Mouse (Mus musculus) stomach, postnatal 0 days (tissue): ENCODE results near the gene Tfpi2. TPM values are rescaled to one million over a fixed set of nuclear protein-coding genes. Genes with fewer than 3 reads are reported as not detected.

ENCODE experiments used
- ATAC-seq: fragments of 200-750 bp; cut with Nextera tagmentation; 2 replicates; pipeline ENCODE4 v1.8.0; 2017; ENCODE audit not compliant: low FRiP score, low TSS enrichment
- DNase-seq: peaks from one replicate; pipeline ENCODE4 v3.0.0-alpha.2; 2016; ENCODE audit warnings: low spot score
- H3K27ac ChIP-seq: fragments of 300-500 bp; sonication (generic); replicated peaks from 2 replicates; pipeline ENCODE4 v1.5.1; 2014; ENCODE audit warnings: mild to moderate bottlenecking, control low read depth
- H3K27me3 ChIP-seq: fragments of 300-500 bp; sonication (generic); 2 replicates; pipeline ENCODE4 v1.6.1; 2014; ENCODE audit warnings: low read length; ENCODE audit not compliant: control insufficient read depth, insufficient read depth
- H3K36me3 ChIP-seq: fragments of 300-500 bp; sonication (generic); 2 replicates; pipeline ENCODE4 v1.6.1; 2014; ENCODE audit warnings: low read length, mixed read lengths; ENCODE audit not compliant: control insufficient read depth, insufficient read depth
- H3K4me1 ChIP-seq: fragments of 300-500 bp; sonication (generic); replicated peaks from 2 replicates; pipeline ENCODE4 v1.6.1; 2014; ENCODE audit warnings: antibody characterized with exemption; ENCODE audit not compliant: control insufficient read depth, insufficient read depth
- H3K4me2 ChIP-seq: fragments of 300-500 bp; sonication (generic); replicated peaks from 2 replicates; pipeline ENCODE4 v1.6.1; 2014; ENCODE audit warnings: low read depth, mild to moderate bottlenecking, control low read depth, moderate library complexity
- H3K4me3 ChIP-seq: fragments of 300-500 bp; sonication (generic); 2 replicates; pipeline ENCODE4 v1.5.1; 2014; ENCODE audit warnings: low read depth, low read length, control low read depth
- H3K9ac ChIP-seq: fragments of 300-500 bp; sonication (generic); 2 replicates; pipeline ENCODE4 v1.6.1; 2014; ENCODE audit warnings: mild to moderate bottlenecking, low read length, control low read depth, mixed read lengths
- H3K9me3 ChIP-seq: fragments of 300-500 bp; sonication (generic); 2 replicates; pipeline ENCODE4 v1.6.1; 2016; ENCODE audit warnings: low read length; ENCODE audit not compliant: control insufficient read depth
- CTCF ChIP-seq: IDR thresholded peaks from 2 replicates; pipeline ENCODE4 v1.5.1; 2016; ENCODE audit warnings: antibody characterized with exemption, low read depth, mild to moderate bottlenecking, moderate library complexity
- EP300 ChIP-seq: optimal IDR thresholded peaks from 2 replicates; pipeline ENCODE3; 2016; ENCODE audit warnings: antibody characterized with exemption
- WGBS: fragments of 180-500 bp; shearing (Covaris S2); extraction: QIAGEN DNeasy Blood & Tissue Kit; methylation state at CpG from one replicate; pipeline ENCODE4 v1.1.7; 2014; 5-methylcytosine and 5-hydroxymethylcytosine counted together
- polyA plus RNA-seq: library from polyadenylated mRNA; unstranded; fragments of >200 nt; fragmentation: Nextera tagmentation; extraction: Ambion mirVana; gene quantifications from 2 replicates; pipeline ENCODE4 v1.2.1, GENCODE M21; 2015

Tfpi2 gene
- polyA plus RNA-seq, 1 experiment from 2014 or later: 2.0 TPM

DNA sequence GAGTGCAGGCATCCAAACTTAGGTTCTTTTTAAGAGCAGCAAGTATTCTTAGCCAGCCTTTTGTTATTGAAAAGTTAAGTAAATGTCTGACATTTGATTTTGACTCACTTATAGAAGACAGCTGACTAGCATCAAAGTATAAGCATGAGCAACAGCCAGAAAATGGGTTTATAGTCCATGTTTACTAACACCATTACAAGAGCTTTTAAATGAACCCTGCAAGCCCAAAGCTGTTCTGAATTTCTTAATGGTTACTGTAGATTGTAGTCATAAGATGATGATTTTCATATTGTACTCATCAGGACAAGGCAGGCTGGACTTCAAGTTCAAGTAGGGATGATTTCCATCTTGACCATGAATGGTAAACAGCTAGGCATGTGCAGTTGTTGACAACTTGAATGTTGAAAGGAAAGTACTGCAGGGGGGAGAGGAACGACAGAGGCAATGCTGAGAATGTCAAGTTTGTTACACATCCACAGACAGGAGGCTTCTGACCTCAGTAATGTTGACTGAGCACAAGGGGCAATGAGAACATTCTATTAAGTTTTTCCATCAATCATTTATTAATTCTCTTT, 52.5 kb downstream of the Tfpi2 start:
- Histone ChIP-seq H3K4me3 (no peak overlapping the region), H3K9me3 (no peaks in the 10 kb centered on the region), H3K27ac (no peak overlapping the region), H3K9ac (no peak overlapping the region), H3K4me2 (no peak overlapping the region), H3K4me1 (no peaks in the 10 kb centered on the region), H3K36me3 (no peaks in the 10 kb centered on the region), H3K27me3 (no peaks in the 10 kb centered on the region)
- DNase-seq: no peak
- 7% methylated on average over 1 of the region's 1 CpGs for whole genome bisulfite sequencing
- ATAC-seq: no peak
- TF ChIP-seq CTCF (no peak), EP300 (no peak)

DNA sequence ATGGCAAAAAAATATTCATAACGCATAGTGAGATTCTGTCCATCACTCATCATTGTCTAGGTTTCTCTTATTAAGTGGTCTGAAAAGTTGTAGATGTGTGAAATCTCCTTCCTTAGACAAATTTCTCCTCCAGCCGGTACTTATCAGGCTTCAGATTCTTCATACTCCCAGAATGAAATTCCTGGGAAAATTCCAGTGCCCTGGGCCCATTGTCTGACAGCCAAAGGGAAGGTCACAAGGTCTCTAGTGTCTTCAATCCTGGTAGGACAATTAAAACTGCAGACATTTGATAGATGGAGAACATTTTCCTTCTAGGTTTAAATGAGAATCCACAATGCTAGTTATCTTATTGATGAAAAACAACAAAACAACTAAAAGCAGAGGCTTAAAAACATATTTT, 53.1 kb downstream of the Tfpi2 start:
- DNase-seq (no peak), ATAC-seq (no peak)
- no peak overlapping the region for H3K27ac ChIP-seq
- no peaks in the 10 kb centered on the region for H3K9me3 ChIP-seq
- H3K9ac ChIP-seq: no peak overlapping the region
- H3K4me2 ChIP-seq: no peak overlapping the region
- WGBS: 45% methylated on average over 2 of the region's 2 CpGs
- no peak overlapping the region for H3K4me3 ChIP-seq
- no peaks in the 10 kb centered on the region for H3K36me3 ChIP-seq
- H3K27me3 ChIP-seq: no peaks in the 10 kb centered on the region
- no peak for TF ChIP-seq CTCF
- TF ChIP-seq EP300: no peak
- H3K4me1 ChIP-seq: no peaks in the 10 kb centered on the region

DNA sequence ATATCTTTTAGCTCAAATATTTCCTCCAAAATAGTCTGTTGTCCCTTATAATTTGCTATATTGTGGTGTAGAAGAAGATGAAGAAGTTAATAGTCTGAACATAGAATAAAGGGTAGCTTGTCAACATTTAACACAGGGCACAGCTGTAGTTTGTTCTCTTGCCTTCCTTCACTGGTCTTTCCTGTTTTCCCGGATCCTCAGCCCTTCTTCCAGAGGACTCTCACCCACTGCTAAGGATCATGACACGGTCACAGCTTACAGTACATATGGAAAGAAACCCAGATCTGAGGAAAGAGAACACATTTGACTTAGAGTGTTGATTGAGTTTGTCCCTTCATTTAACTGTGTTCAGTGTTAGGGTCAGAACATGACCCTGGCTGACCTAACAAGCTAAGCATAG, 53.7 kb downstream of the Tfpi2 start:
- no peaks in the 10 kb centered on the region for H3K9me3 ChIP-seq
- 30% methylated on average over 2 of the region's 2 CpGs for WGBS
- TF ChIP-seq CTCF (no peak), EP300 (no peak)

DNA sequence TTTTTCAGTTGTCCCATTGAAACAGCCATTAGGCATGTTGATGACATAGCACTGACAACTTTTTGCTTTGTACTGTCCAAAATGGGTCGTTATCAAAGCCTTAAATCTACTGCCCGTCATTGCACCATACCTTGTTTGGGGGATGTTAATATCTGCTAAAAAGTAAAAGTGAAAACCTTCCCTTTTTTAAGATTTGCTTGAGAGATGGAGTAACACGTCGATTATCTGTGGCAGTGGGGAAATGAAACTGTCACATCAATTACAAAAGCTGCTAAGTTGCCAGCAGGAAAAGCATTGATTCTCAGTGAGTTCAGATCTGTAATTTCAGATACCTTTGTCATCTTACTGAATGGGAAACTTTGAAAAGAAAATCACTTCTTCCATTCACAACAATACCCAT, 62.6 kb downstream of the Tfpi2 start:
- Histone ChIP-seq H3K36me3 (no peaks in the 10 kb centered on the region), H3K4me1 (no peaks in the 10 kb centered on the region), H3K9me3 (no peaks in the 10 kb centered on the region), H3K27ac (no peak overlapping the region), H3K27me3 (no peaks in the 10 kb centered on the region), H3K9ac (no peak overlapping the region), H3K4me3 (no peak overlapping the region), H3K4me2 (no peak overlapping the region)
- 61% methylated on average over 4 of the region's 4 CpGs for WGBS
- no peak for TF ChIP-seq CTCF
- TF ChIP-seq EP300: no peak
- no peak for DNase-seq
- ATAC-seq: no peak

More for the DNA sequence above, 53.7 kb downstream of the Tfpi2 start:
- ATAC-seq: no peak
- no peaks in the 10 kb centered on the region for H3K27me3 ChIP-seq
- H3K9ac ChIP-seq: no peak overlapping the region
- H3K4me2 ChIP-seq: no peak overlapping the region
- H3K4me1 ChIP-seq: no peaks in the 10 kb centered on the region
- no peak overlapping the region for H3K4me3 ChIP-seq
- no peaks in the 10 kb centered on the region for H3K36me3 ChIP-seq
- DNase-seq: no peak
- no peak overlapping the region for H3K27ac ChIP-seq

DNA sequence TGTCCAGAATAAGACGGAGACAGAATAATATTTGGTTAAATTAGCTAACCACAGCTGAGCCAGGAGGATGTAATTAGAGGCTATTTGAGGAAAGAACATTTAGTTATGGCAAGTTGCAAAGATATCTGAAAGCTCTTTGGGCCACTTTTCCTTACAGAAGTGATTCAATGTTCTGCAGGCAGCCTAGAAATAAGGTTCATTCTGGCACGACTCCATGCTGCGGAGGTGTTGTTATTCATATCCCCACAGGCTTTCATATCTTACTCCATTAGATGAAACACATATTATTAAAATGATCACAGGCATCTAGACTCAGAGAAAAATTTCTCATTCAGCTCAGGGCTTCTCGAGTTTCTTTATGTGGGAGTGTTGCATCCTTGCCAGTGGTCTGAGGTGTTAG, 65.8 kb downstream of the Tfpi2 start:
- no peaks in the 10 kb centered on the region for H3K27me3 ChIP-seq
- no peak overlapping the region for H3K4me3 ChIP-seq
- DNase-seq (no peak), ATAC-seq (no peak)
- no peaks in the 10 kb centered on the region for H3K9me3 ChIP-seq
- no peak overlapping the region for H3K27ac ChIP-seq
- WGBS: 67% methylated on average over 4 of the region's 4 CpGs
- no peaks in the 10 kb centered on the region for H3K4me1 ChIP-seq
- H3K4me2 ChIP-seq: no peak overlapping the region
- H3K9ac ChIP-seq: no peak overlapping the region
- no peaks in the 10 kb centered on the region for H3K36me3 ChIP-seq
- TF ChIP-seq EP300 (no peak), CTCF (no peak)

DNA sequence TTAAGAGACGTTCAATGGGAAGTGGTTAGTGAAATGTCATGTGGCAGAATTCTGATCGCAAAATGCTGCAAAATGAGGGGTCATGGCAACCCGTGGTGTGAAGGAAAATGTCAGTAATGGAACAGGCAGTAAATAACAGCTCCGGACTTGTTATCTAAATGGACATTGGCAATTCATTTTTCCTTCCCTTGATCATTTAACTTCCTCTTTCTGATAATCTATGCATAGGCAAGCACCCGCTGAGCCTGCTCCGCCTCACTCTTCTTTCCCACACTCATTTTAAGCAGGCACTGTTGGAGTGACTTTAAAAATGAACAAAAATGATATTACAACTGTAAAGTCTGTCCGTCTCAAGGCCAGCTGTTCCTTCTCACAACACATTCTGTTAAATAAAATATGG, 72.7 kb downstream of the Tfpi2 start:
- no peaks in the 10 kb centered on the region for H3K9me3 ChIP-seq
- no peak overlapping the region for H3K4me2 ChIP-seq
- no peaks in the 10 kb centered on the region for H3K27me3 ChIP-seq
- H3K9ac ChIP-seq: no peak overlapping the region
- no peak for TF ChIP-seq CTCF
- TF ChIP-seq EP300: no peak
- WGBS: 56% methylated on average over 7 of the region's 7 CpGs
- H3K36me3 ChIP-seq: no peaks in the 10 kb centered on the region
- no peak overlapping the region for H3K27ac ChIP-seq
- DNase-seq (no peak), ATAC-seq (no peak)
- H3K4me1 ChIP-seq: no peaks in the 10 kb centered on the region
- H3K4me3 ChIP-seq: no peak overlapping the region

Other genes with a start within 250 kb of the Tfpi2 start
- gene Calcr, start 224.2 kb downstream of the Tfpi2 start, polyA plus RNA-seq: 0.02 TPM in 1 of 2 replicates, not detected in the other
- gene Gngt1, start 4.9 kb upstream of the Tfpi2 start, polyA plus RNA-seq: 0.13 and 0.17 TPM in 2 replicates
- 67.2 and 69.7 TPM in 2 replicates for gene Gng11, start 15.0 kb upstream of the Tfpi2 start, polyA plus RNA-seq
- 68.4 and 76.0 TPM in 2 replicates for gene Bet1, start 98.1 kb upstream of the Tfpi2 start, polyA plus RNA-seq